Mouse (Mus musculus): ENCODE data around the gene Prr7. TPM values are rescaled to one million over a fixed set of nuclear protein-coding genes. Genes with fewer than 3 reads are reported as not detected.
A peak's percentile ranks its signal among the peaks of the same experiment; 100 is the strongest.

The Prr7 gene
- polyA plus RNA-seq, 1 experiment from 2014 or later: 0.13 TPM

- no peak for ATAC-seq (ENCODE audit: low FRiP score, low TSS enrichment)
- no peak overlapping the region for H3K4me2 ChIP-seq (replicated peaks; ENCODE audit: low read depth)
- no peaks in the 10 kb centered on the region for H3K27me3 ChIP-seq (ENCODE audit: control insufficient read depth, insufficient read depth, low read length)
- 0 out of 2 replicates have a peak, but pooled peaks cover 3% of the 10 kb centered on the region for H3K4me1 ChIP-seq (replicated peaks; ENCODE audit: control insufficient read depth, insufficient read depth)
- DNase-seq (ENCODE audit: low spot score): no peak
- no peak overlapping the region for H3K27ac ChIP-seq (replicated peaks)
- H3K9me3 ChIP-seq (ENCODE audit: control insufficient read depth, low read length): no peaks in the 10 kb centered on the region
- H3K36me3 ChIP-seq (ENCODE audit: control insufficient read depth, insufficient read depth, low read length): no peaks in the 10 kb centered on the region
- no peak overlapping the region for H3K9ac ChIP-seq (ENCODE audit: low read length)
- H3K4me3 ChIP-seq (ENCODE audit: low read depth, low read length): no peak overlapping the region
- WGBS: 57% methylated on average over 7 of the region's 7 CpGs
- no peak for TF ChIP-seq CTCF (IDR thresholded peaks at IDR 0.05; ENCODE audit: low read depth)
- no peak for TF ChIP-seq EP300 (optimal IDR thresholded peaks at IDR 0.05)
Observed at GRCm38 (mm10) chr13:55484520-55485088, 20.5 kb downstream of the Prr7 start.

- H3K9ac ChIP-seq (ENCODE audit: low read length): no peak overlapping the region
- 44% methylated on average over 14 of the region's 14 CpGs for WGBS
- H3K9me3 ChIP-seq (ENCODE audit: control insufficient read depth, low read length): no peaks in the 10 kb centered on the region
- H3K4me1 ChIP-seq (replicated peaks; ENCODE audit: control insufficient read depth, insufficient read depth): 0 out of 2 replicates have a peak, but pooled peaks cover 3% of the 10 kb centered on the region
- no peak for TF ChIP-seq CTCF (IDR thresholded peaks at IDR 0.05; ENCODE audit: low read depth)
- TF ChIP-seq EP300 (optimal IDR thresholded peaks at IDR 0.05): no peak
- peak overlapping the region; percentile 92 for H3K4me2 ChIP-seq (replicated peaks; ENCODE audit: low read depth)
- no peak for ATAC-seq (ENCODE audit: low FRiP score, low TSS enrichment)
- DNase-seq (ENCODE audit: low spot score): no peak
- H3K4me3 ChIP-seq (ENCODE audit: low read depth, low read length): peak overlapping the region; percentile 79
- H3K27ac ChIP-seq (replicated peaks): no peak overlapping the region
- no peaks in the 10 kb centered on the region for H3K27me3 ChIP-seq (ENCODE audit: control insufficient read depth, insufficient read depth, low read length)
- no peaks in the 10 kb centered on the region for H3K36me3 ChIP-seq (ENCODE audit: control insufficient read depth, insufficient read depth, low read length)
Observed at GRCm38 (mm10) chr13:55486029-55486794, 22.1 kb downstream of the Prr7 start.

GRCm38 (mm10) chr13:55486916-55487577 lies 23.0 kb downstream of the Prr7 start:
- TF ChIP-seq EP300 (optimal IDR thresholded peaks at IDR 0.05) (no peak), CTCF (IDR thresholded peaks at IDR 0.05; ENCODE audit: low read depth) (no peak)
- Histone ChIP-seq H3K4me2 (replicated peaks; ENCODE audit: low read depth) (peak overlapping the region; percentile 92), H3K9ac (ENCODE audit: low read length) (peak overlapping the region; percentile 83), H3K27me3 (ENCODE audit: control insufficient read depth, insufficient read depth, low read length) (peaks cover 2% of the 10 kb centered on the region; the same call in 1 of the 2 replicates), H3K36me3 (ENCODE audit: control insufficient read depth, insufficient read depth, low read length) (no peaks in the 10 kb centered on the region), H3K4me3 (ENCODE audit: low read depth, low read length) (peak overlapping the region; percentile 79), H3K27ac (replicated peaks) (peak overlapping the region; percentile 80), H3K4me1 (replicated peaks; ENCODE audit: control insufficient read depth, insufficient read depth) (0 out of 2 replicates have a peak, but pooled peaks cover 3% of the 10 kb centered on the region), H3K9me3 (ENCODE audit: control insufficient read depth, low read length) (no peaks in the 10 kb centered on the region)
- WGBS: 2% methylated on average over 29 of the region's 29 CpGs
- DNase-seq (ENCODE audit: low spot score) (peak; percentile 68), ATAC-seq (ENCODE audit: low FRiP score, low TSS enrichment) (peak; percentile 64; the same call in 1 of the 2 replicates)

GRCm38 (mm10) chr13:55487578-55488498 lies 23.8 kb downstream of the Prr7 start, which contains the start of gene Dbn1:
TSS of gene Dbn1 (minus strand) at chr13:55488111.
- peak; percentile 52 for DNase-seq (ENCODE audit: low spot score)

GRCm38 (mm10) chr13:55494257-55494656 lies 30.2 kb downstream of the Prr7 start:
- Histone ChIP-seq H3K9me3 (ENCODE audit: control insufficient read depth, low read length) (no peaks in the 10 kb centered on the region), H3K27me3 (ENCODE audit: control insufficient read depth, insufficient read depth, low read length) (peaks cover 2% of the 10 kb centered on the region; the same call in 1 of the 2 replicates), H3K27ac (replicated peaks) (no peak overlapping the region), H3K9ac (ENCODE audit: low read length) (no peak overlapping the region), H3K4me2 (replicated peaks; ENCODE audit: low read depth) (no peak overlapping the region), H3K36me3 (ENCODE audit: control insufficient read depth, insufficient read depth, low read length) (peaks cover 12% of the 10 kb centered on the region), H3K4me3 (ENCODE audit: low read depth, low read length) (no peak overlapping the region), H3K4me1 (replicated peaks; ENCODE audit: control insufficient read depth, insufficient read depth) (no peaks in the 10 kb centered on the region)
- ATAC-seq (ENCODE audit: low FRiP score, low TSS enrichment): peak; percentile 38
- WGBS: 25% methylated on average over 2 of the region's 2 CpGs
- TF ChIP-seq CTCF (IDR thresholded peaks at IDR 0.05; ENCODE audit: low read depth): 0 out of 2 replicates have a peak, but pooled peaks have one; percentile 16
- no peak for TF ChIP-seq EP300 (optimal IDR thresholded peaks at IDR 0.05)
- no peak for DNase-seq (ENCODE audit: low spot score)

More at GRCm38 (mm10) chr13:55487578-55488498, 23.8 kb downstream of the Prr7 start, which contains the start of gene Dbn1:
- Histone ChIP-seq H3K9ac (ENCODE audit: low read length) (peak within 1 kb of the TSS; percentile 83), H3K4me3 (ENCODE audit: low read depth, low read length) (peak within 1 kb of the TSS; percentile 79), H3K9me3 (ENCODE audit: control insufficient read depth, low read length) (no peaks in the 10 kb centered on the region), H3K27me3 (ENCODE audit: control insufficient read depth, insufficient read depth, low read length) (peaks cover 2% of the 10 kb centered on the region; the same call in 1 of the 2 replicates), H3K27ac (replicated peaks) (peak within 1 kb of the TSS; percentile 80), H3K4me1 (replicated peaks; ENCODE audit: control insufficient read depth, insufficient read depth) (0 out of 2 replicates have a peak, but pooled peaks cover 3% of the 10 kb centered on the region), H3K4me2 (replicated peaks; ENCODE audit: low read depth) (peak within 1 kb of the TSS; percentile 92), H3K36me3 (ENCODE audit: control insufficient read depth, insufficient read depth, low read length) (no peaks in the 10 kb centered on the region)
- peak; percentile 73 for ATAC-seq (ENCODE audit: low FRiP score, low TSS enrichment)
- 3% methylated on average over 29 of the region's 83 CpGs for WGBS
- peak; percentile 17; the same call in 1 of the 2 replicates for TF ChIP-seq CTCF (IDR thresholded peaks at IDR 0.05; ENCODE audit: low read depth)
- TF ChIP-seq EP300 (optimal IDR thresholded peaks at IDR 0.05): no peak

All from stomach, postnatal 0 days (tissue).